Mouse (Mus musculus) CH12.LX (cell line): ENCODE measurements around the gene Cdk14. TPM values are rescaled to one million over a fixed set of nuclear protein-coding genes. Genes with fewer than 3 reads are reported as not detected.

ENCODE experiments used
- DNase-seq: peaks from one replicate; pipeline ENCODE4 v3.0.0-alpha.2; 2013; ENCODE audit errors: extremely low read depth
- H3K27ac ChIP-seq: 2 replicates; pipeline ENCODE4 v1.5.1; 2012; ENCODE audit warnings: low read depth, mild to moderate bottlenecking, control low read depth, moderate library complexity; ENCODE audit not compliant: insufficient read depth
- H3K27me3 ChIP-seq: replicated peaks from 2 replicates; pipeline ENCODE3; 2012; ENCODE audit warnings: inconsistent platforms
- H3K36me3 ChIP-seq, 2 experiments: replicated peaks in 1 of 2; 2 replicates each; pipeline versions ENCODE3 to v1.6.1; 2012; ENCODE audit warnings: inconsistent platforms in 1 of 2, low read length in 1 of 2, mild to moderate bottlenecking in 1 of 2, mixed read lengths in 1 of 2, moderate library complexity in 1 of 2; ENCODE audit not compliant: control insufficient read depth in 1 of 2, insufficient read depth in 1 of 2
- H3K4me1 ChIP-seq, 2 experiments: 2 replicates each; pipeline ENCODE4 v1.6.1; 2012; ENCODE audit warnings: inconsistent platforms in 1 of 2, moderate library complexity in 1 of 2; ENCODE audit not compliant: insufficient read depth in 2 of 2, control insufficient read depth in 1 of 2
- H3K4me2 ChIP-seq: 2 replicates; pipeline ENCODE4 v1.6.1; 2012; ENCODE audit warnings: low read depth, mild to moderate bottlenecking, control low read depth; ENCODE audit not compliant: poor library complexity, insufficient read depth, severe bottlenecking
- H3K4me3 ChIP-seq, 3 experiments: fragments of 150-350 bp in 1 of 3; sonication (generic) in 1 of 3; replicated peaks in 1 of 3; 2 replicates each; pipeline versions ENCODE3 to v1.5.1; 2011 to 2012; ENCODE audit warnings: low read depth in 2 of 3, low read length in 2 of 3, mild to moderate bottlenecking in 2 of 3, moderate library complexity in 2 of 3, control low read depth in 1 of 3, improper control_type of control experiment in 1 of 3, inconsistent platforms in 1 of 3, mixed read lengths in 1 of 3; ENCODE audit not compliant: poor library complexity in 1 of 3
- H3K79me2 ChIP-seq: replicated peaks from 2 replicates; pipeline ENCODE4 v1.6.1; 2012; ENCODE audit warnings: mild to moderate bottlenecking, moderate library complexity; ENCODE audit not compliant: control insufficient read depth, poor library complexity, insufficient read depth, severe bottlenecking; ENCODE audit errors: extremely low read depth
- H3K9ac ChIP-seq: 2 replicates; pipeline ENCODE4 v1.6.1; 2012; ENCODE audit warnings: low read depth, mild to moderate bottlenecking, control low read depth, moderate library complexity; ENCODE audit not compliant: insufficient read depth
- H3K9me3 ChIP-seq: replicated peaks from 2 replicates; pipeline ENCODE3; 2012; ENCODE audit warnings: low read length, inconsistent platforms, mixed read lengths
- BHLHE40 ChIP-seq: IDR thresholded peaks from 2 replicates; pipeline ENCODE4 v1.6.1; 2011; ENCODE audit warnings: mild to moderate bottlenecking, low read depth, low read length, improper control_type of control experiment
- CTCF ChIP-seq, 2 experiments: IDR thresholded peaks in 1 of 2; conservative IDR thresholded peaks in 1 of 2; 2 replicates each; pipeline ENCODE4 v1.5.1; 2011 to 2012; ENCODE audit warnings: low read depth in 2 of 2, low read length in 2 of 2, improper control_type of control experiment in 1 of 2, inconsistent platforms in 1 of 2, mild to moderate bottlenecking in 1 of 2, moderate library complexity in 1 of 2
- ELF1 ChIP-seq: IDR thresholded peaks from 2 replicates; pipeline ENCODE4 v1.6.1; 2014; ENCODE audit warnings: low read depth, mild to moderate bottlenecking, inconsistent platforms, low read length, improper control_type of control experiment
- GABPA ChIP-seq: IDR thresholded peaks from 2 replicates; pipeline ENCODE4 v1.6.1; 2012; ENCODE audit warnings: low read depth, low read length, improper control_type of control experiment, inconsistent platforms; ENCODE audit not compliant: insufficient replicate concordance
- IRF4 ChIP-seq: IDR thresholded peaks from 2 replicates; pipeline ENCODE4 v1.6.1; 2014; ENCODE audit warnings: low read depth, mild to moderate bottlenecking, inconsistent platforms, low read length, improper control_type of control experiment
- JUN ChIP-seq: IDR thresholded peaks from 2 replicates; pipeline ENCODE4 v1.6.1; 2011; ENCODE audit warnings: low read depth, mild to moderate bottlenecking, low read length, improper control_type of control experiment, moderate library complexity; ENCODE audit not compliant: insufficient read depth
- JUND ChIP-seq: conservative IDR thresholded peaks from 2 replicates; pipeline ENCODE4 v1.6.1; 2011; ENCODE audit warnings: low read depth, low read length, improper control_type of control experiment
- KAT2A ChIP-seq: IDR thresholded peaks from 2 replicates; pipeline ENCODE4 v1.6.1; 2012; ENCODE audit warnings: low read length, improper control_type of control experiment, inconsistent platforms; ENCODE audit not compliant: insufficient replicate concordance
- MAFK ChIP-seq: IDR thresholded peaks from 2 replicates; pipeline ENCODE4 v1.6.1; 2011; ENCODE audit warnings: low read length, improper control_type of control experiment; ENCODE audit not compliant: insufficient replicate concordance
- MAZ ChIP-seq: IDR thresholded peaks from 2 replicates; pipeline ENCODE4 v1.6.1; 2012; ENCODE audit warnings: low read depth, mild to moderate bottlenecking, inconsistent platforms, low read length, improper control_type of control experiment, moderate library complexity
- MEF2A ChIP-seq: IDR thresholded peaks from 2 replicates; pipeline ENCODE4 v1.6.1; 2014; ENCODE audit warnings: low read depth, mild to moderate bottlenecking, inconsistent platforms, low read length, improper control_type of control experiment, borderline replicate concordance
- MXI1 ChIP-seq: IDR thresholded peaks from 2 replicates; pipeline ENCODE4 v1.6.1; 2011; ENCODE audit warnings: mild to moderate bottlenecking, low read depth, low read length, improper control_type of control experiment
- MYC ChIP-seq: IDR thresholded peaks from 2 replicates; pipeline ENCODE4 v1.6.1; 2011; ENCODE audit warnings: low read depth, mild to moderate bottlenecking, improper control_type of control experiment, low read length
- NELFE ChIP-seq: IDR thresholded peaks from 2 replicates; pipeline ENCODE4 v1.6.1; 2011; ENCODE audit warnings: low read depth, low read length, improper control_type of control experiment
- NRF1 ChIP-seq: IDR thresholded peaks from 2 replicates; pipeline ENCODE4 v1.6.1; 2014; ENCODE audit warnings: low read depth, mild to moderate bottlenecking, inconsistent platforms, low read length, improper control_type of control experiment, moderate library complexity
- POLR2A ChIP-seq: IDR thresholded peaks from 2 replicates; pipeline ENCODE4 v1.6.1; 2011; ENCODE audit warnings: low read depth, mild to moderate bottlenecking, improper control_type of control experiment, low read length
- POLR2AphosphoS2 ChIP-seq: IDR thresholded peaks from 2 replicates; pipeline ENCODE4 v1.6.1; 2011; ENCODE audit warnings: low read depth, low read length, improper control_type of control experiment
- RAD21 ChIP-seq: IDR thresholded peaks from 2 replicates; pipeline ENCODE4 v1.6.1; 2011; ENCODE audit warnings: low read depth, mild to moderate bottlenecking, low read length, improper control_type of control experiment, moderate library complexity
- SIN3A ChIP-seq: IDR thresholded peaks from 2 replicates; pipeline ENCODE4 v1.6.1; 2012; ENCODE audit warnings: low read length, improper control_type of control experiment, inconsistent platforms
- SMC3 ChIP-seq: IDR thresholded peaks from 2 replicates; pipeline ENCODE4 v1.6.1; 2011; ENCODE audit warnings: low read depth, low read length, improper control_type of control experiment
- TBP ChIP-seq: conservative IDR thresholded peaks from 2 replicates; pipeline ENCODE4 v1.6.1; 2011; ENCODE audit warnings: low read depth, low read length, improper control_type of control experiment
- TCF12 ChIP-seq: IDR thresholded peaks from 2 replicates; pipeline ENCODE4 v1.6.1; 2014; ENCODE audit warnings: low read depth, mild to moderate bottlenecking, inconsistent platforms, low read length, improper control_type of control experiment
- USF1 ChIP-seq: IDR thresholded peaks from 2 replicates; pipeline ENCODE4 v1.6.1; 2014; ENCODE audit warnings: low read depth, mild to moderate bottlenecking, inconsistent platforms, low read length, improper control_type of control experiment
- USF2 ChIP-seq: conservative IDR thresholded peaks from 2 replicates; pipeline ENCODE4 v1.6.1; 2011; ENCODE audit warnings: low read depth, low read length, improper control_type of control experiment
- ZC3H11A ChIP-seq: IDR thresholded peaks from 2 replicates; pipeline ENCODE4 v1.6.1; 2012; ENCODE audit warnings: low read depth, mild to moderate bottlenecking, inconsistent platforms, low read length, improper control_type of control experiment
- ZKSCAN1 ChIP-seq: IDR thresholded peaks from 2 replicates; pipeline ENCODE4 v1.6.1; 2012; ENCODE audit warnings: low read depth, inconsistent platforms, low read length, improper control_type of control experiment, borderline replicate concordance
- ZMIZ1 ChIP-seq: IDR thresholded peaks from 2 replicates; pipeline ENCODE4 v1.6.1; 2012; ENCODE audit warnings: low read depth, mild to moderate bottlenecking, inconsistent platforms, low read length, improper control_type of control experiment
- dilution Hi-C: fragments of 300-500 bp; cut with MboI; formaldehyde crosslinking; loops from 2 replicates; pipeline ENCODE4 v1.14.3; 2020; ENCODE audit warnings: low sequenced_read_pairs; ENCODE audit not compliant: extremely low pct_unique_long_range_greater_than_20kb, extremely low pct_ligation_motif_present
- in situ Hi-C: fragments of 300-500 bp; cut with MboI; formaldehyde crosslinking; loops from 3 replicates; pipeline ENCODE4 v1.14.3; 2019; ENCODE audit warnings: low sequenced_read_pairs, low pct_ligation_motif_present, low pct_unique_long_range_greater_than_20kb, mixed read lengths
- polyA plus RNA-seq: library from polyadenylated mRNA; unstranded; fragments of >175 nt; gene quantifications from 2 replicates; pipeline ENCODE4 v1.2.1, GENCODE M21; 2012; ENCODE audit warnings: low read depth; ENCODE audit not compliant: insufficient read length
- total RNA-seq, 2 experiments: library from RNA; depleted of rRNA; stranded (reverse); fragments of 300-350 nt in 1 of 2; fragments of >200 nt in 1 of 2; gene quantifications; 2 replicates each; pipeline ENCODE4 v1.2.3; 2012 to 2014

Cdk14 gene
- total and polyA plus RNA-seq, 3 experiments: 3.7 to 12.0 (median 8.9) TPM

DNA sequence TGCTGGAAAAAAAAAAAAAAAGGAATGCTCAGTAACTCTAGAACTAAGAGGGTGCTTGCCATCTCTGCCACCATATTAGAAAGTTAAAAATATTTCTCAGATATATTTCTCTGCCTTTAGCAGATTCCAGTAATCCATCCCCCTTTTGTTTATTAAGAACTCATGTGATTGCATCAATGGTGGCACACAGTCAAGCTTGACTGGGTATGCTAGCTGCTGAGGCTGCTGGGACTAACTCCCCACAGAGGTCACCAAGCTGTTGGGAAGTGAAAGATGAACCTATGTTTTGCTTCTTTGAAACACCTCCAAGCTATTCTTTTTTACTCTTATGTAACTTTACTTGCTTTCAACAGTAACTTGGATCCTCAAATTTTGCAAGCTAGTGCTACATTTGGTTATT, 618.1 kb downstream of the Cdk14 start:
- Histone ChIP-seq H3K4me1 (peaks cover 0 to 21% of the 10 kb centered on the region in 2 experiments; a peak in 2 of 4 replicates), H3K9me3 (no peaks in the 10 kb centered on the region), H3K27me3 (no peaks in the 10 kb centered on the region), H3K36me3 (peaks cover 0 to 3% of the 10 kb centered on the region in 2 experiments), H3K79me2 (no peaks in the 10 kb centered on the region), H3K4me3 (no peak overlapping the region), H3K9ac (no peak overlapping the region), H3K4me2 (no peak overlapping the region), H3K27ac (no peak overlapping the region)
- DNase-seq: no peak
- dilution Hi-C loops: no loop called here
- no peak for TF ChIP-seq JUN
- TF ChIP-seq USF2: no peak
- TF ChIP-seq IRF4: no peak
- TF ChIP-seq ELF1: no peak
- TF ChIP-seq BHLHE40: no peak
- no peak for TF ChIP-seq USF1
- TF ChIP-seq POLR2AphosphoS2: no peak
- no peak for TF ChIP-seq CTCF (conservative IDR thresholded peaks at IDR 0.05 in 1 of 2, IDR thresholded peaks at IDR 0.05 in 1 of 2; ENCODE audit: low read depth in 2 of 2, low read length in 2 of 2)
- no peak for TF ChIP-seq MAFK
- no peak for TF ChIP-seq ZKSCAN1
- no peak for TF ChIP-seq KAT2A
- no peak for TF ChIP-seq MXI1
- TF ChIP-seq MYC: no peak
- no peak for TF ChIP-seq POLR2A
- TF ChIP-seq JUND: no peak
- TF ChIP-seq SIN3A: no peak
- in situ Hi-C loops: no loop called here

DNA sequence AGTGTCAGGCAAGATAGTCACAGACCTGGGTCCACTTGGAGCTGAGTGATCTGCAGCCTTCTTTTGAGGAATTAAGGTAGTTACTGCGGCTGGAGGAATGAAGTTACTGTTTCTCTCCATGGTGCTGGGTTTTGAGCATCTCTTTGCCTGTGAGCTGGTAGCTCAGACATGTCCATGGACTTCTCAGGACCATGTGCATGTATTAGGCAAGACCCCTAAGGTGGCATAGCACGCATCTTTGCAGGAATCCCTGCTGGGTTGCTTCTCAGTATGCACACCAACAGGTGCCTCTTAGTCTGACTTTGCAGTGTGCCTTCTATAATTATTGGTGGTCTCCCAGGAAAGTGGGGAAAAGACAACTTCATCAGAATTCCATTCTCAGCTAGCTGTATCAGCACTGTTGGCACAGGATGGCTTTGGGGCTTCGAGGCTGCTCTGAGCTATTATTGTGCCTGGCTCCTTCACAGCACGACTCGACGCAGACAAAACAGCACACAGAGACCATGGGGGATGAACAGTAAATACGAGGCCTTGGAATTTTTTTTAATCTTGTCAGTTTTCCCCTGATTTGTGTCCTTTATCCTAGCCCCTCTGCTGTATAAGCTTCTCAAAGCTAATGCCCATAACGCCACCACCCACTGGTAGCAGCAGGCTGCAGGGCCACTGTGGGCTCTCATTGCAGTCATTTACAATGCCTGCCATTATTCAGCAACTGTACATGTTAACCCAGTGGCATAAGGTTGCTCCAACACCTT, 618.8 kb downstream of the Cdk14 start:
- Histone ChIP-seq H3K4me3 (no peak overlapping the region), H3K4me1 (peaks cover 0 to 21% of the 10 kb centered on the region in 2 experiments; a peak in 2 of 4 replicates), H3K79me2 (no peaks in the 10 kb centered on the region), H3K27me3 (no peaks in the 10 kb centered on the region)
- TF ChIP-seq USF2 (no peak), IRF4 (no peak), MAZ (no peak), NRF1 (no peak), TCF12 (no peak), ZC3H11A (no peak), GABPA (no peak), ZMIZ1 (no peak), POLR2AphosphoS2 (no peak), SMC3 (no peak), MYC (no peak), MEF2A (no peak), TBP (no peak), ZKSCAN1 (no peak), RAD21 (no peak), NELFE (no peak)
- TF ChIP-seq, all 38 proteins: peak for 0
- H3K9me3 ChIP-seq: no peaks in the 10 kb centered on the region
- no peak overlapping the region for H3K9ac ChIP-seq
- in situ Hi-C loops: no loop called here
- no peak for DNase-seq
- H3K4me2 ChIP-seq: no peak overlapping the region
- peaks cover 0 to 3% of the 10 kb centered on the region in 2 experiments for H3K36me3 ChIP-seq
- no peak overlapping the region for H3K27ac ChIP-seq
- dilution Hi-C loops: no loop called here
